Mouse (Mus musculus) intestine, embryonic 14.5 days (tissue): Measurements from ENCODE around the gene Hoxc4. TPM values are rescaled to one million over a fixed set of nuclear protein-coding genes. Genes with fewer than 3 reads are reported as not detected.

Experiments
- ATAC-seq: fragments of 200-750 bp; cut with Nextera tagmentation; replicated peaks from 2 replicates; pipeline ENCODE4 v1.8.0; 2017; ENCODE audit warnings: low read depth, moderate number of reproducible peaks, moderate TSS enrichment, moderate library complexity; ENCODE audit not compliant: low FRiP score, low TSS enrichment
- DNase-seq: peaks from one replicate; pipeline ENCODE4 v3.0.0-alpha.2; 2018; ENCODE audit warnings: low spot score
- H3K27ac ChIP-seq: fragments of 300-500 bp; sonication (generic); 2 replicates; pipeline ENCODE4 v1.5.1; 2014; ENCODE audit warnings: low read depth, mild to moderate bottlenecking, control low read depth
- H3K27me3 ChIP-seq: fragments of 300-500 bp; sonication (generic); replicated peaks from 2 replicates; pipeline ENCODE4 v1.6.1; 2014; ENCODE audit warnings: low read length, control low read depth; ENCODE audit not compliant: control insufficient read depth, insufficient read depth
- H3K36me3 ChIP-seq: fragments of 300-500 bp; sonication (generic); 2 replicates; pipeline ENCODE4 v1.6.1; 2014; ENCODE audit warnings: low read length, control low read depth; ENCODE audit not compliant: control insufficient read depth, insufficient read depth
- H3K4me1 ChIP-seq: fragments of 300-500 bp; sonication (generic); replicated peaks from 2 replicates; pipeline ENCODE4 v1.6.1; 2014; ENCODE audit warnings: low read length, control low read depth, mixed read lengths; ENCODE audit not compliant: control insufficient read depth, insufficient read depth
- H3K4me2 ChIP-seq: fragments of 300-500 bp; sonication (generic); 2 replicates; pipeline ENCODE4 v1.6.1; 2014; ENCODE audit warnings: low read length
- H3K4me3 ChIP-seq: fragments of 300-500 bp; sonication (generic); 2 replicates; pipeline ENCODE4 v1.5.1; 2014; ENCODE audit warnings: low read depth, low read length, control low read depth, mixed read lengths
- H3K9ac ChIP-seq: fragments of 300-500 bp; sonication (generic); 2 replicates; pipeline ENCODE4 v1.6.1; 2014; ENCODE audit warnings: mild to moderate bottlenecking, low read length
- H3K9me3 ChIP-seq: fragments of 300-500 bp; sonication (generic); 2 replicates; pipeline ENCODE4 v1.6.1; 2016; ENCODE audit warnings: low read length, control low read depth; ENCODE audit not compliant: control insufficient read depth
- WGBS: fragments of 180-500 bp; shearing (Covaris S2); extraction: QIAGEN DNeasy Blood & Tissue Kit; methylation state at CpG from one replicate; pipeline ENCODE4 v1.1.7; 2014; 5-methylcytosine and 5-hydroxymethylcytosine counted together
- polyA plus RNA-seq: library from polyadenylated mRNA; unstranded; fragments of >200 nt; fragmentation: Nextera tagmentation; extraction: Ambion mirVana; gene quantifications from 2 replicates; pipeline ENCODE4 v1.2.1, GENCODE M21; 2014

Hoxc4 gene
- polyA plus RNA-seq, 1 experiment from 2014 or later, result 14.6 TPM

GRCm38 (mm10) chr15:102996548-102996947 is 22.2 kb upstream of the Hoxc4 start:
- DNase-seq, result no peak
- no peaks in the 10 kb centered on the region for H3K9me3 ChIP-seq
- no peak for ATAC-seq
- H3K27me3 ChIP-seq, result peaks cover 98% of the 10 kb centered on the region
- H3K36me3 ChIP-seq, result no peaks in the 10 kb centered on the region
- no peak overlapping the region; the same call in 1 of the 2 replicates for H3K27ac ChIP-seq
- 0 out of 2 replicates have a peak overlapping the region, but pooled peaks have one; percentile 6 for H3K4me3 ChIP-seq
- 13% methylated on average over 9 of the region's 9 CpGs for WGBS
- H3K9ac ChIP-seq, result no peak overlapping the region
- H3K4me2 ChIP-seq, result peak overlapping the region; percentile 64
- H3K4me1 ChIP-seq, result no peaks in the 10 kb centered on the region; the same call in none of the 2 replicates

DNA sequence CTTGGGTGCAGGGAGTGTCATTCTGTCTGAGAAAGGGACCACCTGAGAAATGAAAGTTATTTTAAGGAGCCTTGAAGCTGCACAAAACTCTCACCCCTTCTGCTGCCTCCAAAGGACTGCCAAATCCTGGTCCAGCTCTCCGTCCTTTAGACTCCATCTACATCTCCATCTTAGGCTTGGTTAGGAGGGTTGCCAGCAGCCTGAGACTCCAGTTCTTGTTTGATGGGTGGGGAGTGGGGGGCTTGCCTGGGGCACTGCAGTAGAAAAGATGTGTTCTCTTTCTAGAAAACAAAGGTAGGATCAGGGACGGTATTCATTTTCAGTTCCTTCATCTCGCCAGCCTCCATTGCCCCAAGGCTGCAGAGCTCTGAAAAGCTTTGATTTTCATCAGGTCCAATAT is 21.3 kb upstream of the Hoxc4 start:
- peak overlapping the region; percentile 87 for H3K27ac ChIP-seq
- peak overlapping the region; percentile 64 for H3K4me2 ChIP-seq
- ATAC-seq (no peak), DNase-seq (no peak)
- H3K4me3 ChIP-seq, result peak overlapping the region; percentile 42
- no peaks in the 10 kb centered on the region; the same call in none of the 2 replicates for H3K4me1 ChIP-seq
- no peaks in the 10 kb centered on the region for H3K36me3 ChIP-seq
- WGBS, result 10% methylated on average over 3 of the region's 3 CpGs
- H3K9ac ChIP-seq, result peak overlapping the region; percentile 68
- no peaks in the 10 kb centered on the region for H3K9me3 ChIP-seq
- peaks cover 98% of the 10 kb centered on the region for H3K27me3 ChIP-seq

- H3K27me3 ChIP-seq, result peaks cover 98% of the 10 kb centered on the region
- H3K36me3 ChIP-seq, result no peaks in the 10 kb centered on the region
- peak within 1 kb of the TSS; percentile 42 for H3K4me3 ChIP-seq
- H3K9me3 ChIP-seq, result no peaks in the 10 kb centered on the region
- ATAC-seq (peak; percentile 38), DNase-seq (no peak)
- H3K9ac ChIP-seq, result peak within 1 kb of the TSS; percentile 68
- WGBS, result under 1% methylated on average over 19 of the region's 19 CpGs
- peak within 1 kb of the TSS; percentile 87 for H3K27ac ChIP-seq
- H3K4me2 ChIP-seq, result peak within 1 kb of the TSS; percentile 64
- H3K4me1 ChIP-seq, result no peaks in the 10 kb centered on the region; the same call in none of the 2 replicates
Observed at GRCm38 (mm10) chr15:102997939-102998355, 20.8 kb upstream of the Hoxc4 start, which contains the start of gene Hoxc6. Gene Hoxc6 (plus strand): TSS chr15:102998257.

DNA sequence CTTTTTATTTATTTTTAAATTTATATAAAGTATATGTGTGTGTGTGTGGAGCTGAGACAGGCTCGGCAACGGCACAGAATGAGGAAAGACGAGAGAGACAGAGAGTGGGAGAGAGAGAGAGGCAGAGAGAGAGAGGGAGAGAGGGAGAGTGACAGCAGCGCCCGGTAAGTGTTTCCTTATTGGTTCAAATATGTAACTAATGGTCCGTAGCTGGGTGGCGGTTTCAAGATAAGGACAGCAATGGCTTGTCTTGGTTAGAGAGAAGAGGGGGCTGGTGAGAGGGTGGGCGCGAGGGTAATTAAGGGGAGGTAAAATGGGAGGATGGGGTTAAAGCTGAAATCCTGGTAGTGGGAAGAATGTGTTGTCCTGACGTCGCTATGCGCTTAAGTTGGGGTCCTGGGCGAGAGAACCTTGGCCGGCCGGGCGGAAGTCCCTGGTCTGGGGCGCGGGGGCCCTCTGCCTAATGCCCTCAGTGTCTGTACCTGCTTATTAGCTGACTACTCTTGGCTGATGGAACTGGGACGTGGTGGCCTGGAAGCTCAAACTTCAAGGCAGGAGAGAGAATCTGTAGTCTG is 20.0 kb upstream of the Hoxc4 start:
- peak overlapping the region; percentile 68 for H3K9ac ChIP-seq
- H3K4me3 ChIP-seq, result peak overlapping the region; percentile 42
- no peaks in the 10 kb centered on the region for H3K9me3 ChIP-seq
- peak overlapping the region; percentile 64 for H3K4me2 ChIP-seq
- peak overlapping the region; percentile 87 for H3K27ac ChIP-seq
- WGBS, result 1% methylated on average over 19 of the region's 19 CpGs
- no peaks in the 10 kb centered on the region; the same call in none of the 2 replicates for H3K4me1 ChIP-seq
- H3K27me3 ChIP-seq, result peaks cover 99% of the 10 kb centered on the region
- no peaks in the 10 kb centered on the region for H3K36me3 ChIP-seq
- DNase-seq (no peak), ATAC-seq (peak; percentile 25; the same call in 1 of the 2 replicates)

DNA sequence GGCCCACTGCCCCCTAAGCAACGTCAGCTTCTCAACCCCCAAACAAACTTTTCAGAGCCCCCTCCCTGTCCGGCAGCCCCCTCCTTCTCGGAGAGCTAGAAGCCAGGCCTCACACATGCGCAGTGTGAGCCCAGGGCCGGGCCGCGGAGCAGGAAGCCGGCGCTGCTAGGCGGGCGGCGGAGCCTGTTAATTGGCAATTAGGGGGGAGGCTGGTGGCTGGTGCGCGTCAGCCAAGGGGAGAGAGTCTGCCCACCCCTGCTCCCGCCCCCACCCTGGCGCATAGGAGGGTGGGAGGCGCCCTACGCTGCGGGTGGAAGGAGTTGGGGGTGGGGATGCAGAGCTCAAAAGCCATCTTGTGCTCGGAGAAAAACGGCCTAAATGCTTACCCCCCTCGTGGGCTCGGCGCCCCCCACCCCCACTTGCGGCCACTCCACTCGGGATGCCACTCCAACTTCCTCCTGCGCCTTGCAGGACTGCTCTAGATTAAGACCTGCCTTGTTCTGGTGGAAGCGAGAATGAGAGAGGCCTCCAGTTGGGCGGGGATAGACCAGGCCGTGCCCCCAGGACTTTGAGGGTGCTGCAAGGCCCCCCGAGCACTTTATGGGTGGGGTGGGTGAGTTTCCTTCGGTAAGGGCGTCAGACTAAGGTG is 19.4 kb upstream of the Hoxc4 start:
- peaks cover 100% of the 10 kb centered on the region for H3K27me3 ChIP-seq
- peak overlapping the region; percentile 64 for H3K4me2 ChIP-seq
- DNase-seq, result no peak

DNA sequence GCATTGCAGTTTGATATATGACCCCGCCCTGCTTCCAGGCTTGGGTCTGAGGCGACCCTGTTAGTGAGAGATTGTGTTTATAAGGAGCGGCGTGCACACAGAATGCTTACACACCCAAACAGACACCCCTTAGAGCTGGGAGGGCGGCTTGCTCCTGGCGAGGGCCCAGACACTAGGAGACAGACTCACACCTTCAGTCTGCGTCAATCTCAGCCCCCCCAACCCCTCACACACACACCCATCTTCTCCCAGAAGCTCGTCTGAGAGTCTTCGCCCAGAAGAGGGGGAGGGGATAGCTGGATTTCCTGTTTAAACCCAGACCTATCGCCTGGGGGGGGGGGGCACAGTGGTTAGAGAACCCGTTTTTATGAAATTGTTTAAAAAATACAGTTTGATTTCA is 18.8 kb upstream of the Hoxc4 start:
- Histone ChIP-seq H3K9me3 (no peaks in the 10 kb centered on the region), H3K4me1 (peaks cover under 1% of the 10 kb centered on the region), H3K4me2 (peak overlapping the region; percentile 64), H3K36me3 (no peaks in the 10 kb centered on the region), H3K9ac (peak overlapping the region; percentile 68), H3K27ac (peak overlapping the region; percentile 87), H3K4me3 (peak overlapping the region; percentile 42), H3K27me3 (peaks cover 100% of the 10 kb centered on the region)
- ATAC-seq (0 out of 2 replicates have a peak, but pooled peaks have one; percentile 14), DNase-seq (no peak)
- WGBS, result 3% methylated on average over 11 of the region's 11 CpGs

More for the DNA sequence above, 19.4 kb upstream of the Hoxc4 start:
- peak; percentile 62; the same call in 1 of the 2 replicates for ATAC-seq
- H3K4me3 ChIP-seq, result peak overlapping the region; percentile 42
- peak overlapping the region; percentile 87 for H3K27ac ChIP-seq
- H3K4me1 ChIP-seq, result no peaks in the 10 kb centered on the region; the same call in none of the 2 replicates
- H3K9me3 ChIP-seq, result no peaks in the 10 kb centered on the region
- H3K36me3 ChIP-seq, result no peaks in the 10 kb centered on the region
- peak overlapping the region; percentile 68 for H3K9ac ChIP-seq
- 2% methylated on average over 33 of the region's 33 CpGs for WGBS

DNA sequence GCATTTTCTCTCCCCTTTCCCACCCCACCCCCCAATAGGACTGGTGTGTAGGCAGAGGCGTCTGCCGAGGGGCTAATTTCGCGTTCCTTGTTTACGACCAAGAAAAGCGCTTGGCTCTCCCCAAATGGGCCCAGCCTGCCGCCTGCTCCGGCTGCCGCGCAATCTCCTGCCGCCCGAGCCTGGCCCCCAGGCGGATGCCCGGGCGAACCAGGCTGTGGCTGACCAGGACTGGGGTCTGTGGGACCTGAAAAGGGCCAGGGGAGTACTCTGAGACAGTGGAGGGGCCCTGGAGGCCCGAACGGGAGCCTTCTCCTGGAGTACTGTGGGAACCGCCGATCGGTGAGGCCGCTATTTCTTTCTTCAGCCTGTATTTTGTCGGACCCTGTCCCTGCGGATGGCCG is 18.2 kb upstream of the Hoxc4 start:
- 4% methylated on average over 24 of the region's 24 CpGs for WGBS
- H3K4me3 ChIP-seq, result peak overlapping the region; percentile 42
- H3K27me3 ChIP-seq, result peaks cover 100% of the 10 kb centered on the region
- peak overlapping the region; percentile 64 for H3K4me2 ChIP-seq
- peaks cover 4% of the 10 kb centered on the region for H3K4me1 ChIP-seq
- H3K9me3 ChIP-seq, result no peaks in the 10 kb centered on the region
- no peaks in the 10 kb centered on the region for H3K36me3 ChIP-seq
- DNase-seq (no peak), ATAC-seq (no peak)
- peak overlapping the region; percentile 87 for H3K27ac ChIP-seq
- H3K9ac ChIP-seq, result peak overlapping the region; percentile 68

DNA sequence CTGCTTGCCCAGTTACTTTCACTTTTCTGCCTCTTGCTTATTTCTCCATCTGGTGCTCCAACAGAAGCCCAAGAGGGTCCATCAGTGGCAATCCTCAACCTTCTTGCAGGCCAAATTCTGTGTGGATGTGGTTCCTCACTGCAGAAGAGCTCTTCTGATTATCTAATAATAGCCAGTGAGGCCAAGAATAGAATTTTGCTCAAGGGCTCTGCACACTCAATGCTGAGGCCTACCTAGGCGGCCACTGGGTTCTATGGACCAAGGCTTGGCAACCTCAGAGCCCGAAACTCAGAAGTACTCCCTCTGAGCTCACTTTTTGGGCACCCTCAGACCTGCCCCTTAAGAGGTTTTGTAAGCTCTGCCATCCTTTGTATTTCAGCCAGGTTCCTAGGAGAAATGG is 17.4 kb upstream of the Hoxc4 start:
- Histone ChIP-seq H3K36me3 (no peaks in the 10 kb centered on the region), H3K9ac (peak overlapping the region; percentile 68), H3K27ac (peak overlapping the region; percentile 29), H3K4me1 (peaks cover 10% of the 10 kb centered on the region), H3K4me3 (peak overlapping the region; percentile 42; the same call in 1 of the 2 replicates), H3K9me3 (no peaks in the 10 kb centered on the region), H3K4me2 (peak overlapping the region; percentile 64), H3K27me3 (peaks cover 100% of the 10 kb centered on the region)
- ATAC-seq (no peak), DNase-seq (no peak)
- WGBS, result 46% methylated on average over 2 of the region's 2 CpGs
